Mouse (Mus musculus) spleen, adult 2 months (tissue): Measurements from ENCODE around the gene Dusp1.

Source experiments
- CTCF ChIP-seq: fragments of 200-500 bp; IDR thresholded peaks from 2 replicates; pipeline ENCODE4 v1.5.1; 2011; ENCODE audit warnings: mild to moderate bottlenecking, inconsistent platforms; ENCODE audit not compliant: insufficient read depth, insufficient read length, insufficient replicate concordance; ENCODE audit errors: extremely low read depth
- POLR2A ChIP-seq: fragments of 200-500 bp; IDR thresholded peaks from 2 replicates; pipeline ENCODE4 v1.6.1; 2011; ENCODE audit warnings: low read depth, low read length, inconsistent platforms

DNA sequence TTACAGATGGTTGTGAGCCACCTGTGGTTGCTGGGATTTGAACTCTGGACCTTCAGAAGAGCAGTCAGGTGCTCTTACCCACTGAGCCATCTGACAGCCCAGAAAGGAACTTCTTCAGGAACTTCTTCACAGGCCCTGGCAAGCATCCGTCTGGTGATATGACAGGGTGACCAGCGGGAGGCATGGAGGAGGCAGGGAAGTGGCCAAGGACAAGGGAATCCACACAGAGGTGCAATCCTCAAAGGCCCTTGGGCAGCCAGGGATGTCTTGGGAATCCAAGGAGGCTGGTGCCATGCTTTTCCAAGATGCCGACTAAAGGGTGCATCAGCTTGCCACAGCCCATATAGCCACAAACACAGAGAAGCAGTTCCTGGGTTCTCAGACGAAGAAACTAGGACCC is 94.3 kb downstream of the Dusp1 start:
- TF ChIP-seq CTCF (no peak), POLR2A (no peak)
